Mouse (Mus musculus) embryonic facial prominence, embryonic 10.5 days (tissue): Measurements from ENCODE around the gene Cxcl1. TPM values are rescaled to one million over a fixed set of nuclear protein-coding genes. Genes with fewer than 3 reads are reported as not detected.

Experiments
- DNase-seq: peaks from one replicate; pipeline ENCODE4 v3.0.0-alpha.2; 2017; ENCODE audit warnings: low spot score
- H3K27ac ChIP-seq: fragments of 300-500 bp; sonication (generic); replicated peaks from 2 replicates; pipeline ENCODE4 v1.5.1; 2016; ENCODE audit warnings: mild to moderate bottlenecking
- H3K27me3 ChIP-seq: fragments of 300-500 bp; sonication (generic); replicated peaks from 2 replicates; pipeline ENCODE4 v1.6.1; 2016; ENCODE audit warnings: low read depth, mild to moderate bottlenecking; ENCODE audit not compliant: poor library complexity, severe bottlenecking
- H3K36me3 ChIP-seq: fragments of 300-500 bp; sonication (generic); replicated peaks from 2 replicates; pipeline ENCODE4 v1.6.1; 2016; ENCODE audit warnings: mild to moderate bottlenecking, moderate library complexity
- H3K4me1 ChIP-seq: fragments of 300-500 bp; sonication (generic); 2 replicates; pipeline ENCODE4 v1.6.1; 2016
- H3K4me3 ChIP-seq: fragments of 300-500 bp; sonication (generic); 2 replicates; pipeline ENCODE4 v1.5.1; 2016; ENCODE audit warnings: mild to moderate bottlenecking, moderate library complexity
- H3K9me3 ChIP-seq: fragments of 300-500 bp; sonication (generic); 2 replicates; pipeline ENCODE4 v1.6.1; 2016; ENCODE audit warnings: mild to moderate bottlenecking
- WGBS: fragments of 180-500 bp; shearing (Covaris S2); methylation state at CpG from one replicate; pipeline ENCODE4 v1.1.7; 2016; 5-methylcytosine and 5-hydroxymethylcytosine counted together
- polyA plus RNA-seq: library from polyadenylated mRNA; unstranded; fragments of >200 nt; fragmentation: Nextera tagmentation; extraction: Ambion mirVana; gene quantifications from 2 replicates; pipeline ENCODE4 v1.2.1, GENCODE M21; 2016

Cxcl1 gene
- polyA plus RNA-seq, 1 experiment from 2014 or later, result 0.10 TPM

DNA sequence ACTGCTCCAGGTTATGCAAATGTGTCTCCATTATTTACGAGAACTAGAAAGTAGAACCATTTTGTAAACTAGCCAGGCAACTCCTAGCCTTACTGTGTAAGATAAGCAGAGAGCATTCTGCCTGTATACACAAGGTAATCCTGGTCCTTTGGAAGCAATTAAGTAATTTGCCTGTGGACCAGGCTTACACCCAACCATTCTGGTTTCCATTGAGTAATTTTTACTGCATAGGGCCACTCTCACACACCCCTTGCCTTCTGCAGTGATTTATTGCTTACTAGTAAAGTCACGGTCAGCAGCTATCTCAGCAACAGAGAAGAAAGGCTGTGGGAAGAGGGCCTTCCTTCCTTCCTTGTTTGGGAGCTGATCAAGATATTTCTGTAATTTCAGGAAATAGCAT, 45.7 kb downstream of the Cxcl1 start:
- H3K27me3 ChIP-seq, result no peaks in the 10 kb centered on the region
- H3K9me3 ChIP-seq, result no peaks in the 10 kb centered on the region
- no peak overlapping the region for H3K27ac ChIP-seq
- H3K4me1 ChIP-seq, result peaks cover 13% of the 10 kb centered on the region
- WGBS, result 80% methylated on average over 2 of the region's 2 CpGs
- no peak overlapping the region for H3K4me3 ChIP-seq
- H3K36me3 ChIP-seq, result peaks cover 46% of the 10 kb centered on the region
- DNase-seq, result no peak

Other genes with a start within 250 kb of the Cxcl1 start
- gene Cxcl5, start 131.9 kb upstream of the Cxcl1 start, polyA plus RNA-seq, result 0.30 and 0.37 TPM in 2 replicates
- 4.7 and 9.6 TPM in 2 replicates for gene Ppbp, start 122.7 kb upstream of the Cxcl1 start, polyA plus RNA-seq
- gene Pf4, start 118.8 kb upstream of the Cxcl1 start, polyA plus RNA-seq, result 34.2 and 55.7 TPM in 2 replicates
- gene Cxcl3, start 105.1 kb upstream of the Cxcl1 start, polyA plus RNA-seq, result 0.15 TPM in 1 of 2 replicates, not detected in the other
- not detected in 2 replicates for gene Cxcl15, start 96.7 kb upstream of the Cxcl1 start, polyA plus RNA-seq
- not detected in 2 replicates for gene Cxcl2, start 12.6 kb downstream of the Cxcl1 start, polyA plus RNA-seq
- 53.2 and 58.7 TPM in 2 replicates for gene Mthfd2l, start 39.9 kb downstream of the Cxcl1 start, polyA plus RNA-seq
- 0.30 and 0.45 TPM in 2 replicates for gene Epgn, start 136.2 kb downstream of the Cxcl1 start, polyA plus RNA-seq
- not detected in 2 replicates for gene Ereg, start 183.4 kb downstream of the Cxcl1 start, polyA plus RNA-seq
- gene Areg, start 248.4 kb downstream of the Cxcl1 start, polyA plus RNA-seq, result 0.16 TPM in 1 of 2 replicates, not detected in the other